Mouse (Mus musculus) heart, postnatal 4 days (tissue): ENCODE data around the gene Gm20878. TPM values are rescaled to one million over a fixed set of nuclear protein-coding genes. Genes with fewer than 3 reads are reported as not detected.
"Not testable (repeated sequence)": the region's sequence is repeated elsewhere in the genome, so short reads cannot be mapped to it uniquely, and the experiment has no call there.

ENCODE experiments used
- DNase-seq: peaks from one replicate; pipeline ENCODE4 v3.0.0; 2021
- total RNA-seq, 2 experiments: library from RNA; stranded (reverse); gene quantifications; 2 replicates each; pipeline ENCODE4 v1.2.3; 2021

Gm20878 gene
- under 1 TPM; 0.70 to 0.83 TPM for total RNA-seq

DNA sequence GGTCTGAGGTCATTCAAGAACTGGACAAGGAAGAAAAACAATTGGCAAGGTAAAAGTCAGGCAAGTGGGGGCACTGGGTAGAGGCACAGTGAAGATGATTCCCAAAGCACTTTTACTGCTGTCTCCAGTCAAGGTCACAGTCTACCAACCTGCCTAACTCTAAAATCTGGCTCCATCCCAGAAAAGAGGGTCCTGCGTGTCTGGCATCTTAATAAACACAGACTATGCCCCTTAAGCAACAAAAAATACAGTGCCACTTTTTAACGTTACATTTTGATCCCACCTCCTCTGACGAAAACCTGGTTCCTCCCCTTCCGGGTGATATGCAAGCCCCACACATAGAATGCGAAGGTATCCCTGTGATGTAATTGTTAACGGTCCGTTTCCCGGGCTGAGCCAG, at the start of gene Gm20878:
TSS of gene Gm20878 (plus strand) at position 301 of the 400 bp plus-strand sequence.
- not testable (repeated sequence) for DNase-seq

DNA sequence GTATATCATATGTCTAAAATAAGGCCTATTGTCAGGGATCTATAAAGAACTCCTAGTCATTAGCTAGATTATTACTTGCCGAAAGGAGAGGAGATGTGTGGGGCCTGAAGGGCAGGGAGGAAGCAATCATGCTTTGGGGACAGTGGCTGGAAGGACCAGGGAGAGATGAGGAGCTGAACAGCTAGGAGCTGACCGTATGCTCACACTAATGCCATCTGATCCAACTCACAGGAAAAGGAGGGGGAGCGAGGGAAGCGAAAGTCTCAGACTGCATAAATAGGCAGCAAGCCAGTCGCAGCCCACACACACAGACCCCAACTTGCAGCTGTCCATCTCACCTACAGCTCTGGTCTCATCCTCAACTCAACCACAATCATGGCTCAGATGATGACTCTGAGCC, 38.1 kb upstream of the Gm20878 start, which contains the start of gene Gm21541:
TSS of gene Gm21541 (plus strand) at position 301 of the 400 bp plus-strand sequence.
- not testable (repeated sequence) for DNase-seq

DNA sequence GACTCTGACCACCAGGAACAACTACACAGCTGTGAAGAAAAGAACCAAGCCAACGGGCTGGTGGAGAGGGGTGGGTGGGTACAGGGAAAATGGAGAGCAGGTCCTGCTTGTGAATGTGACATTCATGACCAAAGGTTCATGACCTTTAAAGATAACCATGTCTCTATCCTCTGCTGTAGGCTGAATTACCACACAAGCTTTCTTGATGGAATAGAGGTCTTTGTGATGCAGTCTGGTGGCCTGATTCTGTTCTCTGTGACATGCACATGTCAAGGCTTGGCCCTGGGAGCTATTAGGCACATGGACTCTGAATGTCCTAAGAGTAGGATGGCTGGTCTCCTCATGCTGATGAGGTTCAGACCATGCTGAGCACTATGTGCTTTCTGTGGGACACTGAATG, 24.4 kb downstream of the Gm20878 start, which contains the start of gene Fam205a4:
TSS of gene Fam205a4 (plus strand) at position 301 of the 400 bp plus-strand sequence.
- DNase-seq = not testable (repeated sequence)

Other genes with a start within 250 kb of the Gm20878 start
- gene Cntfr, start 244.5 kb upstream of the Gm20878 start, total RNA-seq = 1 to 10 TPM; 3.9 to 4.0 TPM
- gene Il11ra1, start 241.6 kb upstream of the Gm20878 start, total RNA-seq = 10 to 100 TPM; 50.0 to 53.5 TPM
- gene Rpp25l, start 228.0 kb upstream of the Gm20878 start, total RNA-seq = 10 to 100 TPM; 27.8 to 28.6 TPM
- gene Dctn3, start 218.4 kb upstream of the Gm20878 start, total RNA-seq = 10 to 100 TPM; 77.5 to 86.9 TPM
- not detected for gene Arid3c, start 210.4 kb upstream of the Gm20878 start, total RNA-seq
- gene Galt, start 186.3 kb upstream of the Gm20878 start, total RNA-seq = 10 to 100 TPM; 53.4 to 58.8 TPM
- gene Sigmar1, start 185.4 kb upstream of the Gm20878 start, total RNA-seq = 10 to 100 TPM; 26.8 to 28.9 TPM
- 10 to 100 TPM; 24.7 to 34.9 TPM for gene Ccl27a, start 167.3 kb upstream of the Gm20878 start, total RNA-seq
- not detected for gene Gm21541, start 38.0 kb upstream of the Gm20878 start, total RNA-seq
- under 1 TPM in 1 of 2 experiments, not detected in 1; 0.09 TPM for gene Fam205a4, start 24.5 kb downstream of the Gm20878 start, total RNA-seq
- not detected for gene Gm21093, start 93.2 kb downstream of the Gm20878 start, total RNA-seq
- gene Gm3893, start 149.6 kb downstream of the Gm20878 start, total RNA-seq = not detected
- 1 to 10 TPM; 6.4 to 9.6 TPM for gene Gm13304, start 173.2 kb downstream of the Gm20878 start, total RNA-seq
- gene Gm13306, start 211.9 kb downstream of the Gm20878 start, total RNA-seq = not detected
- gene Gm13305, start 227.0 kb downstream of the Gm20878 start, total RNA-seq = not detected